Mouse (Mus musculus): ENCODE data around the gene Gps1.

DNA sequence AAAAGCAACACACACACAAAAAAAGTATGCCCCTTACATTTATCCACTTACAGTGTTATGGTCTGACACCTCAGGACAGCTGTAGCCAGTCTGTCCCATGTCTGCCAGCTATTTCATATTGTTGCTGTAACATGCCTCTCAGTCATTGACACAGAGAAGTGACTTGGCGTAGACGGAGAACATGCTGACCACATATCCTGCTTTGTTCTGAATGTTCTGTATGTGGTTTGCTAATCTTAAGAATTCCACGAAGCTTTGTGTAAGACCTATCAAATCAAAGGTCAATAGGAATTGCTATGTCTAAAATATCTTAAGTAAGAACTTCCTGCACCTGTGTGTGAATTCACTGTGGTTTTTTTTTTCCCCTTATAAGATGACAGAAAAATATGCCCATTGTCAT lies 14.2 kb downstream of the Gps1 start:
- no peak for TF ChIP-seq ZNF384 (IDR thresholded peaks at IDR 0.05; ENCODE audit: low read depth, low read length)
- no peak for TF ChIP-seq RAD21 (IDR thresholded peaks at IDR 0.05; ENCODE audit: low read depth, low read length)
- TF ChIP-seq TAL1 (IDR thresholded peaks at IDR 0.05; ENCODE audit: low read length), result no peak
- no peak for TF ChIP-seq POLR2A (IDR thresholded peaks at IDR 0.05; ENCODE audit: control insufficient read depth in 1 of 2, insufficient read depth in 1 of 2, low read depth in 1 of 2, low read length in 2 of 2, poor library complexity in 1 of 2)
- no peak for TF ChIP-seq POLR2AphosphoS2 (IDR thresholded peaks at IDR 0.05; ENCODE audit: low read length)
- TF ChIP-seq EP300 (IDR thresholded peaks at IDR 0.05; ENCODE audit: low read depth in 1 of 2, low read length in 2 of 2), result no peak
- TF ChIP-seq E2F4 (IDR thresholded peaks at IDR 0.05; ENCODE audit: borderline replicate concordance, low read depth, low read length), result no peak
- no peak for TF ChIP-seq MAFK (IDR thresholded peaks at IDR 0.05; ENCODE audit: borderline replicate concordance, low read depth, low read length)
- no peak for TF ChIP-seq MYC (IDR thresholded peaks at IDR 0.05; ENCODE audit: low read depth, low read length)
- TF ChIP-seq CTCF (IDR thresholded peaks at IDR 0.05 in 2 of 3, conservative IDR thresholded peaks at IDR 0.05 in 1 of 3; ENCODE audit: control insufficient read depth in 1 of 3, insufficient read depth in 1 of 3, low read depth in 2 of 3, low read length in 3 of 3, poor library complexity in 1 of 3, severe bottlenecking in 1 of 3), result no peak
- TF ChIP-seq UBTF (IDR thresholded peaks at IDR 0.05; ENCODE audit: borderline replicate concordance, insufficient read depth, low read depth, low read length), result no peak
- no peak for TF ChIP-seq ETS1 (IDR thresholded peaks at IDR 0.05; ENCODE audit: low read depth, low read length)
- TF ChIP-seq USF2 (IDR thresholded peaks at IDR 0.05; ENCODE audit: borderline replicate concordance in 1 of 2, insufficient read depth in 1 of 2, low read depth in 1 of 2, low read length in 2 of 2), result no peak
- TF ChIP-seq MAX (IDR thresholded peaks at IDR 0.05; ENCODE audit: low read length), result no peak
